In genomic region chr1:74069085-74069835, GRCm38 (mm10) we compare ENCODE assay signal across 10 mouse cellular contexts. TPM values are rescaled to one million over a fixed set of nuclear protein-coding genes. Genes with fewer than 3 reads are reported as not detected.
DNase-seq lines count a peak whose midpoint lies in the region; ATAC-seq lines count a peak whose summit lies in the region.
"Had no signal": no experiment of that assay in that cellular context is flagged by ENCODE, and none has a peak within 500 bp of the region (broad histone marks: within the 10 kb centered on the region; RNA-seq: fewer than 3 reads in every experiment).

No protein-coding gene starts in this region.

- H3K27ac ChIP-seq in forebrain, embryonic 13.5 days, result no peak overlapping the region; the same call in 1 of the 2 replicates
- H3K27ac ChIP-seq in hindbrain, embryonic 15.5 days (replicated peaks), result no peak overlapping the region
- no peak overlapping the region for H3K27ac ChIP-seq in liver, embryonic 13.5 days
- H3K27ac ChIP-seq: macrophage had no signal

- H3K4me1 ChIP-seq in forebrain, embryonic 13.5 days, result peaks cover 22% of the 10 kb centered on the region
- H3K4me1 ChIP-seq in hindbrain, embryonic 15.5 days (replicated peaks), result peaks cover 15% of the 10 kb centered on the region
- peaks cover 9% of the 10 kb centered on the region for H3K4me1 ChIP-seq in liver, embryonic 13.5 days (replicated peaks)

- no peak overlapping the region; the same call in 1 of the 2 replicates for H3K9ac ChIP-seq in forebrain, embryonic 13.5 days
- no peak overlapping the region for H3K9ac ChIP-seq in hindbrain, embryonic 15.5 days
- no peak overlapping the region; the same call in 1 of the 2 replicates for H3K9ac ChIP-seq in liver, embryonic 13.5 days

- no peaks in the 10 kb centered on the region for H3K27me3 ChIP-seq in forebrain, embryonic 13.5 days
- H3K27me3 ChIP-seq in hindbrain, embryonic 15.5 days, result peaks cover 3% of the 10 kb centered on the region; the same call in 1 of the 2 replicates
- peaks cover 45% of the 10 kb centered on the region for H3K27me3 ChIP-seq in liver, embryonic 13.5 days

- no peaks in the 10 kb centered on the region for H3K36me3 ChIP-seq in forebrain, embryonic 13.5 days (ENCODE audit: poor library complexity, severe bottlenecking)
- no peaks in the 10 kb centered on the region for H3K36me3 ChIP-seq in hindbrain, embryonic 15.5 days
- no peaks in the 10 kb centered on the region for H3K36me3 ChIP-seq in liver, embryonic 13.5 days

- peak overlapping the region; percentile 66 for H3K4me2 ChIP-seq in forebrain, embryonic 13.5 days
- peak overlapping the region; percentile 57; the same call in 1 of the 2 replicates for H3K4me2 ChIP-seq in hindbrain, embryonic 15.5 days
- H3K4me2 ChIP-seq in liver, embryonic 13.5 days, result peak overlapping the region; percentile 62; the same call in 1 of the 2 replicates

- no peaks in the 10 kb centered on the region for H3K9me3 ChIP-seq in forebrain, embryonic 13.5 days (replicated peaks)
- no peaks in the 10 kb centered on the region for H3K9me3 ChIP-seq in hindbrain, embryonic 15.5 days
- no peaks in the 10 kb centered on the region for H3K9me3 ChIP-seq in liver, embryonic 13.5 days (replicated peaks)

- DNase-seq in heart, adult 11 months, result peak; percentile 98
- no peak for DNase-seq in heart, adult 8-10 months (ENCODE audit: low spot score)
- DNase-seq in liver, embryonic 13.5 days, result no peak
- peak; percentile 69 for DNase-seq in skeletal muscle tissue, adult 2 months (ENCODE audit: low read depth, low spot score)
- no peak for DNase-seq in layer of hippocampus, adult 11-12 months (ENCODE audit: low spot score)
- no peak for DNase-seq in left cerebral cortex, adult 9 months (ENCODE audit: low spot score in 2 of 2)

- WGBS in forebrain, embryonic 13.5 days, result 49% methylated on average over 9 of the region's 9 CpGs
- 44% methylated on average over 9 of the region's 9 CpGs for WGBS in hindbrain, embryonic 15.5 days
- 40% methylated on average over 9 of the region's 9 CpGs for WGBS in liver, embryonic 13.5 days (ENCODE audit: insufficient replicate concordance)

- ATAC-seq in forebrain, embryonic 13.5 days, result peak; percentile 31; the same call in 1 of the 2 replicates
- peak; percentile 46; the same call in 1 of the 2 replicates for ATAC-seq in hindbrain, embryonic 15.5 days (ENCODE audit: low FRiP score, low read depth)
- ATAC-seq in liver, embryonic 13.5 days (ENCODE audit: low read depth), result no peak

- H3K4me3 ChIP-seq in forebrain, embryonic 13.5 days, result no peak overlapping the region
- no peak overlapping the region for H3K4me3 ChIP-seq in hindbrain, embryonic 15.5 days
- H3K4me3 ChIP-seq in liver, embryonic 13.5 days (replicated peaks), result no peak overlapping the region

RNA-seq across cellular contexts. Expression of gene Tns1, which starts 55.0 kb away (rescaled TPM):
- 100 to 1,000 TPM; 733 to 828 (median 798) TPM for total RNA-seq in heart, adult 8-10 months (2022)
- 10.4 and 10.6 TPM in 2 replicates for polyA plus RNA-seq in forebrain, embryonic 13.5 days (2015; fragmentation: Nextera tagmentation; extraction: Ambion mirVana)
- polyA plus RNA-seq in hindbrain, embryonic 15.5 days (2015; fragmentation: Nextera tagmentation; extraction: Ambion mirVana), result 13.5 and 14.0 TPM in 2 replicates
- polyA plus RNA-seq in liver, embryonic 13.5 days (2015; fragmentation: Nextera tagmentation; extraction: Ambion mirVana), result 11.3 and 11.7 TPM in 2 replicates
- total RNA-seq: MEL had no signal

RNA-seq across cellular contexts. Expression of gene Rufy4, which starts 56.1 kb away (rescaled TPM):
- 1 to 10 TPM in 3 of 4 experiments, under 1 TPM in 1; 0.52 to 1.8 (median 1.3) TPM for total RNA-seq in heart, adult 8-10 months (2022)
- polyA plus RNA-seq in forebrain, embryonic 13.5 days (2015; fragmentation: Nextera tagmentation; extraction: Ambion mirVana), result 0.19 and 0.26 TPM in 2 replicates
- polyA plus RNA-seq in hindbrain, embryonic 15.5 days (2015; fragmentation: Nextera tagmentation; extraction: Ambion mirVana), result 0.24 and 0.30 TPM in 2 replicates
- polyA plus RNA-seq in liver, embryonic 13.5 days (2015; fragmentation: Nextera tagmentation; extraction: Ambion mirVana), result 0.10 TPM in 2 replicates
- polyA plus RNA-seq: macrophage had no signal

Comparison
In these comparisons a context has a peak if more than half of its experiments do, and no peak if none do; other contexts are left out.
1. DNase-seq: peak in heart, adult 11 months (single experiment) and skeletal muscle tissue, adult 2 months (single experiment); none in heart, adult 8-10 months (single experiment), liver, embryonic 13.5 days (single experiment), layer of hippocampus, adult 11-12 months (single experiment) and left cerebral cortex, adult 9 months (0 of 2).
2. Peak in every context shown above with its lines, with median percentiles within 50 percentile points of each other: H3K4me2 ChIP-seq.